Mouse (Mus musculus) liver, embryonic 12.5 days (tissue): Measurements from ENCODE around the gene Fancd2. TPM values are rescaled to one million over a fixed set of nuclear protein-coding genes. Genes with fewer than 3 reads are reported as not detected.
A peak's percentile ranks its signal among the peaks of the same experiment; 100 is the strongest.

ENCODE experiments used
- ATAC-seq: fragments of 200-750 bp; cut with Nextera tagmentation; 2 replicates; pipeline ENCODE4 v1.8.0; 2017; ENCODE audit warnings: moderate number of reproducible peaks, mild to moderate bottlenecking, moderate library complexity
- H3K27ac ChIP-seq: fragments of 300-500 bp; sonication (generic); 2 replicates; pipeline ENCODE4 v1.5.1; 2016; ENCODE audit warnings: mild to moderate bottlenecking
- H3K27me3 ChIP-seq: fragments of 300-500 bp; sonication (generic); replicated peaks from 2 replicates; pipeline ENCODE4 v1.6.1; 2016; ENCODE audit warnings: mild to moderate bottlenecking, moderate library complexity
- H3K36me3 ChIP-seq: fragments of 300-500 bp; sonication (generic); 2 replicates; pipeline ENCODE4 v1.6.1; 2016; ENCODE audit warnings: mild to moderate bottlenecking, moderate library complexity
- H3K4me1 ChIP-seq: fragments of 300-500 bp; sonication (generic); 2 replicates; pipeline ENCODE4 v1.6.1; 2016
- H3K4me2 ChIP-seq: fragments of 300-500 bp; sonication (generic); 2 replicates; pipeline ENCODE4 v1.6.1; 2016; ENCODE audit warnings: mild to moderate bottlenecking, moderate library complexity
- H3K4me3 ChIP-seq: fragments of 300-500 bp; sonication (generic); 2 replicates; pipeline ENCODE4 v1.5.1; 2016; ENCODE audit warnings: mild to moderate bottlenecking, moderate library complexity
- H3K9ac ChIP-seq: fragments of 300-500 bp; sonication (generic); 2 replicates; pipeline ENCODE4 v1.6.1; 2016; ENCODE audit warnings: mild to moderate bottlenecking, moderate library complexity
- H3K9me3 ChIP-seq: fragments of 300-500 bp; sonication (generic); replicated peaks from 2 replicates; pipeline ENCODE4 v1.6.1; 2016; ENCODE audit warnings: mild to moderate bottlenecking, moderate library complexity
- WGBS: fragments of 180-500 bp; shearing (Covaris S2); methylation state at CpG from one replicate; pipeline ENCODE4 v1.1.7; 2016; ENCODE audit not compliant: insufficient replicate concordance; 5-methylcytosine and 5-hydroxymethylcytosine counted together
- polyA plus RNA-seq: library from polyadenylated mRNA; unstranded; fragments of >200 nt; fragmentation: Nextera tagmentation; extraction: Ambion mirVana; gene quantifications from 2 replicates; pipeline ENCODE4 v1.2.1, GENCODE M21; 2016

Gene Fancd2
- polyA plus RNA-seq, 1 experiment from 2014 or later, result 16.4 TPM

- no peak for ATAC-seq
- H3K27me3 ChIP-seq, result no peaks in the 10 kb centered on the region
- no peak within 1 kb of the TSS for H3K9ac ChIP-seq
- no peak within 1 kb of the TSS for H3K27ac ChIP-seq
- H3K4me2 ChIP-seq, result no peak within 1 kb of the TSS
- peaks cover 20% of the 10 kb centered on the region for H3K4me1 ChIP-seq
- no peak within 1 kb of the TSS for H3K4me3 ChIP-seq
- H3K9me3 ChIP-seq, result no peaks in the 10 kb centered on the region
- peaks cover 21% of the 10 kb centered on the region for H3K36me3 ChIP-seq
- WGBS, result 63% methylated on average over 23 of the region's 23 CpGs
These were observed 69.2 kb downstream of the Fancd2 start, which contains the start of gene Fancd2os for GRCm38 (mm10) chr6:113600543-113601139. Gene Fancd2os, minus strand, starts transcription at chr6:113600715.

- 77% methylated on average over 6 of the region's 6 CpGs for whole genome bisulfite sequencing
- no peaks in the 10 kb centered on the region for H3K9me3 ChIP-seq
- peaks cover 21% of the 10 kb centered on the region for H3K36me3 ChIP-seq
- no peak for ATAC-seq
- H3K4me3 ChIP-seq, result no peak overlapping the region
- H3K27me3 ChIP-seq, result no peaks in the 10 kb centered on the region
- H3K9ac ChIP-seq, result no peak overlapping the region
- H3K27ac ChIP-seq, result no peak overlapping the region
- H3K4me1 ChIP-seq, result peaks cover 37% of the 10 kb centered on the region
- no peak overlapping the region for H3K4me2 ChIP-seq
These were observed 71.3 kb downstream of the Fancd2 start for GRCm38 (mm10) chr6:113602821-113603220.

GRCm38 (mm10) chr6:113603993-113604392 lies 72.5 kb downstream of the Fancd2 start:
- peak; percentile 16 for ATAC-seq
- peak overlapping the region; percentile 92 for H3K4me3 ChIP-seq
- 42% methylated on average over 12 of the region's 12 CpGs for WGBS
- H3K27me3 ChIP-seq, result no peaks in the 10 kb centered on the region
- peak overlapping the region; percentile 87 for H3K9ac ChIP-seq
- peaks cover 41% of the 10 kb centered on the region for H3K4me1 ChIP-seq
- H3K36me3 ChIP-seq, result peaks cover 25% of the 10 kb centered on the region
- H3K9me3 ChIP-seq, result no peaks in the 10 kb centered on the region
- H3K27ac ChIP-seq, result peak overlapping the region; percentile 77; the same call in 1 of the 2 replicates
- H3K4me2 ChIP-seq, result peak overlapping the region; percentile 85

GRCm38 (mm10) chr6:113604432-113605223 lies 73.1 kb downstream of the Fancd2 start, which contains the start of gene Brk1:
Gene Brk1, plus strand, starts transcription at chr6:113604772.
- peak within 1 kb of the TSS; percentile 77 for H3K27ac ChIP-seq

GRCm38 (mm10) chr6:113605224-113605545 lies 73.7 kb downstream of the Fancd2 start:
- Histone ChIP-seq H3K4me1 (peaks cover 41% of the 10 kb centered on the region), H3K27me3 (no peaks in the 10 kb centered on the region), H3K4me2 (peak overlapping the region; percentile 85), H3K27ac (peak overlapping the region; percentile 77), H3K36me3 (peaks cover 35% of the 10 kb centered on the region), H3K9me3 (no peaks in the 10 kb centered on the region), H3K4me3 (peak overlapping the region; percentile 92), H3K9ac (peak overlapping the region; percentile 87)
- WGBS, result 3% methylated on average over 10 of the region's 10 CpGs
- ATAC-seq, result peak; percentile 25

More at GRCm38 (mm10) chr6:113604432-113605223, 73.1 kb downstream of the Fancd2 start, which contains the start of gene Brk1:
- H3K9ac ChIP-seq, result peak within 1 kb of the TSS; percentile 87
- peak within 1 kb of the TSS; percentile 92 for H3K4me3 ChIP-seq
- ATAC-seq, result peak; percentile 92
- peak within 1 kb of the TSS; percentile 85 for H3K4me2 ChIP-seq
- H3K27me3 ChIP-seq, result no peaks in the 10 kb centered on the region
- peaks cover 41% of the 10 kb centered on the region for H3K4me1 ChIP-seq
- H3K9me3 ChIP-seq, result no peaks in the 10 kb centered on the region
- H3K36me3 ChIP-seq, result peaks cover 31% of the 10 kb centered on the region
- 2% methylated on average over 63 of the region's 65 CpGs for WGBS

- ATAC-seq, result no peak
These were observed 77.4 kb downstream of the Fancd2 start for GRCm38 (mm10) chr6:113608871-113609270.

GRCm38 (mm10) chr6:113609293-113609692 lies 77.8 kb downstream of the Fancd2 start:
- no peaks in the 10 kb centered on the region for H3K9me3 ChIP-seq
- 89% methylated on average over 7 of the region's 7 CpGs for WGBS
- ATAC-seq, result no peak

More at GRCm38 (mm10) chr6:113608871-113609270, 77.4 kb downstream of the Fancd2 start:
- peaks cover 65% of the 10 kb centered on the region for H3K36me3 ChIP-seq
- H3K9ac ChIP-seq, result no peak overlapping the region
- H3K4me3 ChIP-seq, result no peak overlapping the region
- H3K4me2 ChIP-seq, result no peak overlapping the region
- no peak overlapping the region for H3K27ac ChIP-seq
- H3K4me1 ChIP-seq, result peaks cover 35% of the 10 kb centered on the region
- H3K9me3 ChIP-seq, result no peaks in the 10 kb centered on the region
- WGBS, result 79% methylated on average over 6 of the region's 6 CpGs
- no peaks in the 10 kb centered on the region for H3K27me3 ChIP-seq

GRCm38 (mm10) chr6:113612258-113612969 lies 80.9 kb downstream of the Fancd2 start:
- ATAC-seq, result no peak
- Histone ChIP-seq H3K4me3 (no peak overlapping the region), H3K36me3 (peaks cover 88% of the 10 kb centered on the region), H3K9me3 (no peaks in the 10 kb centered on the region), H3K27ac (no peak overlapping the region), H3K4me1 (peaks cover 9% of the 10 kb centered on the region; the same call in 1 of the 2 replicates), H3K27me3 (no peaks in the 10 kb centered on the region), H3K4me2 (no peak overlapping the region), H3K9ac (no peak overlapping the region)
- WGBS, result 81% methylated on average over 8 of the region's 8 CpGs

More at GRCm38 (mm10) chr6:113609293-113609692, 77.8 kb downstream of the Fancd2 start:
- Histone ChIP-seq H3K9ac (no peak overlapping the region), H3K27me3 (no peaks in the 10 kb centered on the region), H3K27ac (no peak overlapping the region), H3K4me2 (no peak overlapping the region), H3K36me3 (peaks cover 69% of the 10 kb centered on the region), H3K4me1 (peaks cover 31% of the 10 kb centered on the region), H3K4me3 (no peak overlapping the region)

- Histone ChIP-seq H3K27ac (no peak overlapping the region), H3K4me3 (no peak overlapping the region), H3K27me3 (no peaks in the 10 kb centered on the region), H3K9me3 (no peaks in the 10 kb centered on the region), H3K36me3 (peaks cover 88% of the 10 kb centered on the region), H3K9ac (no peak overlapping the region), H3K4me2 (no peak overlapping the region), H3K4me1 (0 out of 2 replicates have a peak, but pooled peaks cover 3% of the 10 kb centered on the region)
- 93% methylated on average over 7 of the region's 7 CpGs for WGBS
- ATAC-seq, result no peak
These were observed 82.7 kb downstream of the Fancd2 start for GRCm38 (mm10) chr6:113614152-113614551.

GRCm38 (mm10) chr6:113614997-113615396 lies 83.5 kb downstream of the Fancd2 start:
- Histone ChIP-seq H3K36me3 (peaks cover 81% of the 10 kb centered on the region), H3K27ac (no peak overlapping the region), H3K4me1 (0 out of 2 replicates have a peak, but pooled peaks cover 3% of the 10 kb centered on the region), H3K27me3 (no peaks in the 10 kb centered on the region), H3K4me2 (no peak overlapping the region), H3K4me3 (no peak overlapping the region), H3K9ac (no peak overlapping the region), H3K9me3 (no peaks in the 10 kb centered on the region)
- 90% methylated on average over 8 of the region's 8 CpGs for WGBS
- ATAC-seq, result no peak

GRCm38 (mm10) chr6:113615489-113615888 lies 84.0 kb downstream of the Fancd2 start:
- no peaks in the 10 kb centered on the region for H3K9me3 ChIP-seq
- no peak overlapping the region for H3K9ac ChIP-seq
- H3K4me3 ChIP-seq, result no peak overlapping the region
- 0 out of 2 replicates have a peak, but pooled peaks cover 1% of the 10 kb centered on the region for H3K4me1 ChIP-seq
- WGBS, result 89% methylated on average over 4 of the region's 4 CpGs
- H3K27ac ChIP-seq, result no peak overlapping the region
- H3K36me3 ChIP-seq, result peaks cover 76% of the 10 kb centered on the region
- H3K4me2 ChIP-seq, result no peak overlapping the region
- ATAC-seq, result no peak
- H3K27me3 ChIP-seq, result no peaks in the 10 kb centered on the region
